Mouse (Mus musculus) kidney, adult 11 months (tissue): ENCODE results near the gene Chkb.

ENCODE experiments used
- DNase-seq: peaks from one replicate; pipeline ENCODE4 v3.0.0; 2022

Chkb gene

DNA sequence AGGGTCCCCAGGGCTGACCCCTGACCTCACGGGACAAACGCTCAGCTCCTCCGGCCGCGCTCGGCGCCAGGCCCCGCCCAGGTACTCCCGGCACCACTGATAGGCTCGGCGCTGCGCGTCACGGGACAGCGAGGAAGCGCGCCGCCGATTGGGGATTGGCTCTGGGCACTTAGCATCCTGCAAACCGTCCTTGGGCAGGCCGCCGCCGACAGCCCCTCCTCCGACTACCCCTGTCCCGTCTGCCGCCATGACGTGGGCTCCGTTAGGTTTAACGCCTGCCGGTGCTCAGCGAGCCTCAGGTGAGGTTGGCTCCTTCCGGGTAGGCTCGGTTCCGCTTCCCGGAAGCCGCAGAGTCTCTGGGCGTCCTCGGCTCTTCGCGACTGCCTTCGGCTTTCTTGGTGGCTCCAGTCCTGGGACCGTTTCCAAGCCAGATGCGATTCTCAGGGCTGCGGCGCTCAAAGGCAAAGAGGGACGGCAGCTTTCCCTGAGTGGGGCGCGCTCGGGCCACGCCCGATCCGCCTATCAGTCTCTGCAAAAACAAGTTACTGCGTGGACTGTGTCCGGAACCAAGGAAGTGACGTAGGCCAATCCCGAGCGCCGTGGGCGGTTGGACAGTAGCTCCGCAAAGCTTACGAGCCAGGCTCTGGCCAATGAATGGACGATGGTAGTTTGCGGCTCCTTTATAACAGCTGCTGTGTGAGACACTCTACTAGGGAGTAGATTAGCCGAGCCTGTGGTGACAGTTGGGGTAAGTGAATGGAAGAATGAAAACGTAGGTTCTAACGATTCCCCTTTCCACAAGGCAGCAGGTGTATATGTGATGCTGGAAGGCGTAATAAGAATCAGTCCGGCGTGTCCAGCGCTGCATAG, at the start of gene Chkb, which contains the start of the genes C730034F03Rik and Gm44502:
Gene Chkb, minus strand, starts transcription at position 557 of the 870 bp plus-strand sequence.
Gene C730034F03Rik, plus strand, starts transcription at position 238 of the 870 bp plus-strand sequence.
Gene Gm44502, minus strand, starts transcription at position 345 of the 870 bp plus-strand sequence.
- DNase-seq: peak; percentile 95

DNA sequence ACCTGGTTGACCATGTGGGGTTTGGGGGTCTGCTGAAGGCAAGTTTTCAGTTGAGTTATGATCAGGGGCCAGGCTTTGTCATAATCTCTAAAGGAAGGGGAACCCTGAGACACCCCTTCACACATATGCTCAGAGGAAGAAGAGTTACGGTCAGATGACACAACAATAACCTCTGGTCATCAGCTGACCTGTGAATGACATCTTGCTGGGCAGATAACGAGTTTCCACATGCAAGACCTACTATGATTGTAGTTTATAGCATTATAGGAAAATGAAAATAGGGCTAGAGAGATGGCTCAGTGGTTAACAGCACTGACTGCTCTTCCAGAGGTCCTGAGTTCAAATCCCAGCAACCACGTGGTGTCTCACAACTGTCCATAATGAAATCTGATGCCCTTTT, 48.9 kb upstream of the Chkb start:
- no peak for DNase-seq

DNA sequence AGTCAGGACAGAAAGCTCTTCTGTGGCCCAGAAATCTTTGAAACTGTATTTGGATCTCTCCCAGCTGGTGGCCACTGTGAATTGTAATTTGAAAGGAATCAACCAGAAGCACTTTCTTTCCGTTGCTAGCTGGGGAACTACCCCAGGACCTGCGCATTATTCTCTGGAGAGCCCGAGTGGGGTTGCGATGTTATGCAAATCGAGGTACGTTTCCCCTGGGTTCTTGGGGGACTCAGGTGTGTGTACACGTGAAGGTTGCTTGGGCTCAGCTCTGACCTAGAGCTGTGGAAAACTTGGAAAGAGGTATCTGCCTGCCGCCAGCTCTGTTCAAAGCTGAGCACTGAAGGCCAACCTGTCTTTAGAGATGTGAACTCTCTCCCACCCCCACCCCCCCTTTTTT, 48.1 kb upstream of the Chkb start:
- peak; percentile 34 for DNase-seq

DNA sequence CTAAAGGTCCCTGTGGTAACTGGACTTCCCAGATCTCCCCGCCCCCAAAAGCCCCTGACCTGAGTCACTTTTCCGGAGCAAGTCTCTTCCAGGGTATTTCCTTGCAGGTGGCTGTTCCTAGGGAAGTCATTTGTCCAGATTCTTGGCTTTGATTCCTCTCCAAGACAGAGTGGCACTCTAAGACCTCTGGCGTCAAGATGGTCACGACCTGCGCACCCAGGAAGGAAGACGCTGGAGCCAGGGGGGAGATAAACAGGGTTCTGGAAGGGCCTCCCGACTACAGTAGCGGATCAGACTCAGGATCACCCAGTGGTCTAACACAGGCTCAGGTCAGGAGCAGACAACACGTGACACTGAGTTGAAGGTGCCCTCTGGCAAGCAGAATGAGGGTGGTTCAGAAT, 47.4 kb upstream of the Chkb start, which contains the start of gene Arsa:
Gene Arsa, minus strand, starts transcription at position 335 of the 401 bp plus-strand sequence.
- peak; percentile 70 for DNase-seq

DNA sequence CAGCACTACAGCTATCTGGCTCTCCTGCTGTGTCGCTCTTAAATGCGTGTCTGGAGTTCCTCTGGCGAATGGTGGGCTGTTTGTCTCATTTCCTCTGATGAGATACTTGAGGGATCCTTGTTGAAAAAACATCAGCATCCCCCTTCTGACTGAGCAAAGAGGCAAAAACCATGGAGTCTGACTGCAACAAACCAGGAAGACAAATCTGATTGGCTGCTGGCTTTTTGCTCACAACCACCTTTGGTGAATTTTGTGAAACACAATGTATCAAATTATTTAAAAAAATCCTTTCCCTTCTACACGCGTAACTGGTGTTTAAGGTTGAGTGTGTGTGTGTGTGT, 46.7 kb upstream of the Chkb start:
- no peak for DNase-seq

DNA sequence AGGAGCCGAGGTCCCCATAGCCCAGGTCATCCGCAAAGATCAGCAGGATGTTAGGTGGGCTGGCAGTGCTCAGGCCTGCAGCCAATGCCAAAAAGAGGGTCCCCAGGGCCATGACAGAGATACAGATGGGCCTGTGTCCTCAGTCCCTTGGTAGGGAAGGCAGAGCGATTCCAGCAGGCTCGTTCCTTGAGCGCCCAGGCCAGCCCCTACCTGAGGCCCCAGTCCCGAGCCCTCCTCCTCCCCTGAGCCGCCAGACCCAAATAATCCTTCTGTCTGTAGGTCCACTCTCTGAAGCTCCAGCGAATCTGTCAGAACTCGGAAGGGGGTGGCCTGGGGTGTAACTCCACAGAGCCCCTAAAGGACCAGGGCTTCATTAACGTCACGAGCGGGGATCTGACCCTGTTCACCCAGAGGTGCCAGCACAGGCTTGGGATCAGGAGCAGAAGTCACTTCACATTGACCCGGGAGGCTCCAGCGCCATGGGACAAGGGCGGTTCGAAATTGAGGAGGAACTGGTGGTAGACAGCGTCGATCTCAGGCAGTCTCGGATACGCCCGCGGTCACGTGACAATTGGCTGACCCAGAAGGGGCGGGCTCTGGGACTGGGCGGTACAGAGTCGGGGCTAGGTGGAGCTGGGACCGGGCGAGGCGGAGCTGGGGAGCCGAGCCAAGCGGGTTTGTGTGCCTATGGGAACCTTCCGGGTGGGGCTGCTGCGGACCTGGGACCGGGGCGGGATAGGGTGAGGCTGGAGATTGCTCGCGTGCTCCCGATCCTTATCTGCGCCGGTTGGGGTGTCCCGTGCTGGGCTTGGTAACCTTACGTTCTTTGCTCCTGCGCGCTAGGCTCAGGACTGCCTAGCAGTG, 46.1 kb upstream of the Chkb start:
- DNase-seq: peak; percentile 94

DNA sequence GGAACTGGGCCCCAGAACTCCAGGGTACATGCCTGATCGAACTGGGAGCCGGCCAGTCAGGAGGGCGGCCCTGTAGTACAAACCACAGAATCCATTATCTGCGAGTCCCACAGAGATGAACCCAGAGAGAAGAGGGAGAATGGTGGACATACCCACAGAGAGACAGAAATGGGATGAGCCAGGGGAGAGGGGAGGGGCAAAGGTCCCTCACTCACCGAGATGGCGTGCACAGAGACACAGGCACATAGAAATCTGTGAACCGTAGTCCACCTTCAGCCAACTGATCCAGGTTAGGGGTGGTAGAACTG, 45.5 kb upstream of the Chkb start:
- DNase-seq: peak; percentile 27

DNA sequence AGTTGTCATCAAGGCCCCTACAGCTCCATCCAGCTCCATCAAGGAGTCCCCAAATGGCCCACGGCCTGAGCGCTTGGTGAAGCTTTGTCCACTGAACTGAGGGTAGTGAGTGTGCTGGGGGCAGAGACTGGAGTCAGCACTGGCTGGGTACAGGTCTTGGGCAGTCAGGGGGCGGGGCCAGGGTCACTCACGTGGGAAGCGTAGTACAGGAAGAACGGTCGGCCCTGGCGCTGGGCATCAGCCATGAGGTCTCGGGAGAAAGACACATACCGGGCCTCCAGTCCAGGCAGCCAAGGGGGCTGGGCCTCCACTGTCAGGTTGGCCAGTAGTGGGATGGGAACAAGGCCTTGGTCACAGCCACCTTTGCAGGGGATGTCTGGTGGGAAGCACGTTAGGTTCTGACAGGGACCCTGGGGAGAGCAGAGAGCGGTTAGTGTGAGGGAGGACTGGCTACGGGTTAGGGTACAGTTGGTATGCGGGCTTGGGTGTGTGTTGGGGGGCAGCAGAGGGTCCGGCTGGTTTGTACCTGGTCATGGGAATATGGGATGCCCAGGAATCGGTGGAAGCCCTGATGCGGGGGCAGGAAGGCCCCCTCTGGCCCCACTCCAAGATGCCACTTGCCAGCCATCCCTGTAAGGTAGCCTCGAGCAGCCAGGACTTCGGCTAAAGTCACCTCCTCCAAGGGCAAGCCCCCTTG, 45.0 kb upstream of the Chkb start:
- DNase-seq: peak; percentile 13

DNA sequence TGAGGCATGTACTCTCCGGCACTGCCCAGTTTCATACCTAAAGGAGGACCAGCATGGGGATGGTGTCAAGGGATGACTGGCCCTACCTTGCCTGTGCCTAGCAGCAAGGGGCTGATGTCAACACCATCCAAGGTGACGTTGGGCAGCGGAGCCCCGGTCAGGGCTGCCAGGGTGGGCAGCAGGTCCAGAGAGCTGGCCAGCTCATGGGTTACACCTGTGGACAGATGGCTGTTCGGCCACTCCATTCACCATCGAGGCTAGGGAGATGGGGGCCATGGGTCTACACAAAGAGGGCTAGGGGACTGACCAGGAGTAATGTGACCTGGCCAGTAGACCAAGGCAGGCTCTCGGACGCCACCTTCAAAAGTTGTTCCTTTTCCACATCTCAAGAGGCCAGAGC, 44.2 kb upstream of the Chkb start:
- DNase-seq: no peak

DNA sequence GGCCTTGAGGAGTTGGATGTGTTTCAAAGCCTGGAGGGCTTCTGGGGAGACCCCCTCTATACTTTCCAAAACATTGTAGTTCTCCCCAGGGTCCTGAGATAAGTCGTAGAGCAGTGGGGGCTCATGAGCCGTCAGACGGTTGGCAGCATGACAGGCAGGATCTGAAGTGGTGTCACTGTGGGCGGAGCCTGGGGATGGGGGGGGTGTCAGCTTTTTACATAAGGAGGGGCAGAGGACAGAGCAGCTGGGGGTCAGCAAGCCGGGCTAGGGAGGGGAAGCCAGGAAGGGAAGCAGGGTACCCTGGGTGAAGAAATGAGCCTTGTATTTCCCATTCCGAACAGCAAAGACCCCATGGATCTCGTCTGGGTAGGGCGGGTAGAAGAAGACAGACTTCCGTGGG, 43.7 kb upstream of the Chkb start:
- DNase-seq: no peak

DNA sequence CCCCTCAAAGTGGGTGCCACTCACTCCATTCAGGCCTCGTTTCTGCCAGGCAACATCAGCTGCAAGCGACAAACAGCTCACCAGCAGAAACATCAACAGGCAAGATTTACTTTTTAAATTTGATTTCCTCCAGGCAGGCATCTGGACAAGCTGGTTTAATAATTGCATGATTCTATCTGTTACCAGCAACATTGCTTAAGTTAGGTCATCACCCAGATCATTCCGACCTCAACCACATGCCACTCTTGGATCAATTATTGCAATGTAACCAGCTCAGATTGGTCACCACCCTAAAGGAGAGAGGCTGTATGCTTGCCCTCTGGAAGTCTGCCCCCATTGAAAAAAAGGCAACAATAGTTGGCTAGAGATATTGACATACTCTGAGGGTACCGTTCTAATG, 41.8 kb upstream of the Chkb start:
- no peak for DNase-seq

DNA sequence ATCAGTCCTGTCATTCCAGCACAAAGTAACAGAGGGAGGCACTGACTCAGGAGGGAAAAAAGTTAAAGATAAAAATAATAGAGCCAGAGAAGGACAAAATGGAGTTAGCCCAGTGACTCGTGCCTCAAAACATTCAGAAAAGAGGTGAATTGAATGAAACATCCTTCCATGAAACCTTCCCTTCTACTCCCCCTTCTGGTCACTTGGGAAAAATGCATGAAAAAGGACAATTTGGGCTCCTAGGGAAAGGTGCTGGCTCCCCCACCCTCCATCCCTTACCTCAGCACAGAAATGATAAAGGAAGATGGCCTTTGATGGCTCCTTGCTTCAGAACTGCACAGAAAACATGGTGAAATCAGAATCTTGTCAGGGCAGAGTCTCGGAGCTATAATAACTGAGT, 38.9 kb upstream of the Chkb start:
- DNase-seq: no peak

DNA sequence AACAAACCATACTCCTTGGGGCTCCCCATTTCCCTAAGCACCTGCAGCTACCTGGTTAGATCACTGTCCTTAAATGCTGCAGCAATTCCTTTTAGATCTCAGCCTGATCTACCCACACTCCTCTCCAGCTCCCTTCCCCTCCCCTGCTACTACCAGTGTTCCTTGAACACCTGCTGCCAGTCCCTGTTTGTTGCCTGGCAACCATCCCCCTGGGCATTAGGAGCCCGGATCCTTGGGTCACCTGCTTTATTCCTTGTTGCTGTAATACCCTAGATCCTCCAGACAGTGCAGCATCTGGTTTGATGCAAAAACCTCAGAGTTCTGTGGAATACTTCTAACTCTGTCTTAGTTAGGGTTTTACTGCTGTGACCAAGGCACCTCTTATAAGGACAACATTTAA, 35.3 kb upstream of the Chkb start:
- DNase-seq: no peak

DNA sequence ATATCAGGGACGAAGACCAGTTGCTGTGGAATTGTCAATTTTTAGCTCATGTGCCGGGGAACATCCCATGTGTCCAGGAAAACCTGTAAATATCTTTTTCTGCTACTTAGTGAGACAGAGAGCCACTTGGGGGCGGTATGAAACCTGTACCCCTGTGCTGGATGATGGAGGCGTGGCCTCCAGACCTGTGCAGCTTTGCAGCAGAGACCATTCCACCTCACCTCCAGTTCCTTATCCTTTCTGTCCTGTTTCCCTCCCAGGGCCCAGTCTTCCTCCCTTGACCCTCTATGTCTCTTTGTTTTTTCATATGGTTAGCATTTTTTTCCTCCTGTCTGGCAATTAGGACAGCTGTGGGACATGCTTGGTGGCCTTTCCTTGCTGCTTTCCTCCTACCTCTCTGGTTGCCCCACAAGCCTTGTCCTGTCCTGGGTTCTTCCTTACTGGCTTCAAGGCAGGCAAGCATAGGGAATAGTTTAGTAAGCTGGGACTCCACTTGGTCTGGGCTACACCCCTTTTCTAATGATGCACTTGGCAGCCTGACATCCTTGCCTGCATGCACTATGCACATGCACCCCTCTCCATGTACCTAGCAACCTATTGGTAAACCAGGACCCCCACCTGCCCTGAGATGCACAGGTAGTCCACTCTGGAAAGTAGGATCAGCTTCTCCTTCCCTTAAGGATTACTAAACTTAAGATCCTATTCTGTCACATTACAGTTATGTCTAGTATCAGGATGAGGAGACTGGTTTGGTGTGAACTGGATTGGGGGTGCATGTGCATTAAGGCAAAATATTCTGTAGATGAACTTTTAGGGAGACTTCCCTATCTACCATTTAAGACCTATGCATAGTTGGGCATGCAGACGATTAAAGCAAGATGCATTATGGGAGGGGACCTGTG, 33.9 kb upstream of the Chkb start:
- DNase-seq: no peak

DNA sequence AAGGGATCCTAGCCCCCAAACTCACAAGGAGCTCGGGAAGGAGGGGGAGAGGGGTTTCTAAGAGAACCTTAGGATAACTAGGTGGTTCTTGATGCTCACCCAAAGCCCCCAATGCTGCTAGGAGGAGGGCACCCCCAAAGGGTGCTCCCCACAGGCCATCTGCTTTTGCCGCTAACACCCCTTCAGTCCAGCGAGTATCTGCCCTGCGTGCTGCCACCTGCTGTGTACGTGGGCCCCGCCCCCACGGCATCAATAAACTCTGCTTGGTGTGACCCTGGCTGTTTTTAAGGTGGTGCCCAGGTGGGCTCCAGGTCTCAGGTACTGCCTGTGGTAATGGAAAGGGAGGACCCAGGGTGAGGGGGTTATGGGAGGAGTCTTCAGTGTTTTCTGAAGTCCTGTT, 32.5 kb upstream of the Chkb start:
- DNase-seq: no peak

DNA sequence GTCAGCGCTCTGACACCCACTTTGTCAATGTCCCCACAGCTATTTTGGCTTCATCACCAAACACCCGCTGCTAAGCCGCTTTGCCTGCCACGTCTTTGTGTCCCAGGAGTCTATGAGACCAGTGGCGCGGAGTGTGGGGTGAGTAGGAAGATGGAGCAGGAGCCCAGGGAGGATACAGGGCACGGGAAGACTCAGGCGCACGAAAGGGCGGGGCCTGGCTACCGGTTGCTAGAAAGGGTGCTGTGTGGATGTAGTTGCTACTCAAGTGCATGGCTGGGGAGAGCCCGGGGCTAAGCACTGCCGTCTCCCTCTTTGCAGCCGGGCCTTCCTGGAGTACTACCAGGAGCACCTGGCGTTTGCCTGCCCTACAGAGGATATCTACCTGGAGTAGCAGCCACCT, 31.6 kb upstream of the Chkb start:
- DNase-seq: no peak

DNA sequence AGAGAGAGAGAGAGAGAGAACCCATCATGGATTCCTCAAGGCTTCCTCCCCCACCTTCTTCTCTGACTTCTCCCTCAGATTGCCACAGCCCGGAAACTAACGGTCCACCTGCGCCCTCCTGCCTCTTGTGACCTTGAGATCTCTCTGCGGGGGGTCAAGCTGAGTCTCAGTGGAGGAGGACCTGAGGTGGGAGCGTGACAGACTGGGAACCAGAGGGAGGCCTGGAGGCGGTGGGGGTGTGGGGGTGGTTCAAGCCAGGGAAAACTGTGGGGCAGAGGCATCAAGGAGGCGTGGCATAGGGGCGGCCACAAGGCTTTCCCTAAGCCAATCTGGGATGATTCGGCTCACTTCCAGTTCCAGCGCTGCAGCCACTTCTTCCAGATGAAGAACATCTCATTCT, 30.6 kb upstream of the Chkb start:
- no peak for DNase-seq

DNA sequence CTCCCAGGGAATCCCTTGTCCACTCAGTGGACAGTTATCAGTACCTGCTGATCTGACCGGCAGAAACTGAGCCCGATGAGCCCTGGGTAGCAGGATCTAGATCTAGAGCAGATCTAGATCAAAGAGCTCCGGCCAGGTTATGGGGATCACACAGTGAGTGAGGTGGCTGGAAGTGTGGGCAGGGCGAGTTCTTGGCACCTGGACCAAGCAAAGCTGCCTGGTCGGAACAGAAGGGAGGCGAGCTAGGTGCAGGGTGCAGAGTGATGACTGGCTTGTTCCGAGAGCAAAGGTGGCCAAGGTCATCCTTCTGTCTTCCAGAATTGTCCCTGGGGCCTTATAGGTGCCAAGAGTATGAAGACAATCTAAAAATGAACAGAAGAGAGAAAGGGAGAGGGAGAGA, 30.1 kb upstream of the Chkb start:
- no peak for DNase-seq

DNA sequence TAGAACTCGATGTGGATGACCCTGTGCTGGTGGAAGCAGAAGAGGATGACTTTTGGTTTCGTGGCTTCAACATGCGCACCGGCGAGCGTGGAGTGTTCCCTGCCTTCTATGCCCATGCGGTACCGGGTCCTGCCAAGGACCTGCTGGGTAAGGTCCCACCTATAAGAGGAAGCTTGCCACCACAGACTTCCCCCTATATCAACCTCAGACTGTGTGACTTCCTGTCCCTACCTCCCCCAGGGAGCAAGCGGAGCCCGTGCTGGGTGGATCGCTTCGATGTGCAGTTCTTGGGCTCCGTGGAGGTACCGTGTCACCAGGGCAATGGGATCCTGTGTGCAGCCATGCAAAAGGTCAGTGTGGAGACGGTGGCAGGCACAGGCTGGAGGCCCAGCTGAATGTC, 29.2 kb upstream of the Chkb start:
- no peak for DNase-seq

DNA sequence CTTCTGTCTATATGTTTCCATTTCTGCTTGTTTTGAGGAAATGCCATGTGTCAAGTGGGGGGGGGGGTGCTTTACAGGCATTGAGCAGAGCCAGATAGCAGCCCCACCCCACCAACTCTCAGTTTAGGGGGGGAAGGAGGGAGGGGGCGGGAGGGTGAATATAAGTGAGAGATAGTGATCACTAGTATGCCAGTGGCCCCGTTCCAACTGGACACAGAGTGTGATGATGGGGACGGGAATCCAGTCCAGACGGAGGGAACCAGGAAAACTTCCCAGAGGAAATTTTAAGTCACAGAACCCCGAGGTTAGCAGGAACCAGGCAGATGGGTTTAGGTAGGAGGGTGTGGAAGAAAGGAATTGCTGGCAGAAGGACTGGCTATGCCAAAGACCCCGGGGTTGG, 25.9 kb upstream of the Chkb start:
- no peak for DNase-seq

DNA sequence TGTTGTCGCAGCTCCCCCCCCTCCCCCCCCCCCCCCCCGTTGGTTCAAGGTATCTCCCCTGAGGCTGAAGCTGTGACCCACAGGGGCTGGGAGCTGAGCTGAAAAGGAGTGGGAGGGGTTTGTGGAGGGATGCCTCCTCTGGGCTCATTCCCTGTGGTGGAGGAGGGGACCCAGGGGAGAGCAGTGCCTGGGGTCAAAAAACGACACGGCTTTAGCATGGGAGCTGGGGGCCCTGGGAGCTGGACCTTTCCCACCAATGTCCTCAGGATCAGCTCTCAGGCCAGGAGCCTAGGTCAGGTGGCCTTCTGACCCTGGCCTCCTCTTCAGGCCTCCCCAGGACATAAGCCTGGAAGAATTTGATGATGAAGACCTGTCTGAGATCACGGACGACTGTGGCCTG, 25.1 kb upstream of the Chkb start:
- no peak for DNase-seq

DNA sequence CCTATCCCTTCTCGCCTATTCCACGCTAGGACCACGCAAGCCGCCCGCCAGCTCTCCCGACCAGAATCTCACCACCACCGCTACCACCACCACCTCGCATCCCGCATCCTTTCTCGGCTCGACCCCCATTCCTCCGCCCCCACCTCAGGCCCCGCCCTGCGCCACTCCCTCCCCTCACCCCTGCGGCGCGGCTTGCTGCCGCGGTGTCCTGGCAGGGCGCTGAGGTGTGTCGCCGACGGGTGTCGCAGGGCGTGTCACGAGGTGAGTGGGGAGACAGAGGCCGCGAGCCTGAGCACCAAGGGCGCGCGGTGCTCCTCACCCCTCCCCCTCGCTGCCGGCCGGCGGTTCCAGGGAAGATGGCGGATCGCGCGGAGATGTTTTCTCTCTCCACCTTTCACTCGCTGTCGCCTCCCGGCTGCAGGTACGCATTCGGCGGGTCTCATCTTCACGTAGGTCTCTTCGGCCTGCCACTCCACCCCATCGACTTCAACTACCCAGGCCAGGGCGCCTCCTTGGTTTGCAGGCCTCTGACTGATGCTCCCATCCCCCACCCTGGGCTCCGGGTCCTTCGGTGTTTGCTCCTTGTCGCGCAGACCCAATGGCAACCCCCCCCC, 24.3 kb upstream of the Chkb start, which contains the start of gene Mapk8ip2:
Gene Mapk8ip2, plus strand, starts transcription at position 49 of the 614 bp plus-strand sequence.
- no peak for DNase-seq
